Mouse (Mus musculus) stomach, embryonic 14.5 days (tissue): ENCODE results near the gene Taf13. TPM values are rescaled to one million over a fixed set of nuclear protein-coding genes. Genes with fewer than 3 reads are reported as not detected.
"Not testable (repeated sequence)": the region's sequence is repeated elsewhere in the genome, so short reads cannot be mapped to it uniquely, and the experiment has no call there.

Experiments
- ATAC-seq: fragments of 200-750 bp; cut with Nextera tagmentation; 2 replicates; pipeline ENCODE4 v1.8.0; 2017; ENCODE audit warnings: low read depth, moderate TSS enrichment; ENCODE audit not compliant: insufficient number of reproducible peaks, insufficient read depth, low FRiP score
- H3K27ac ChIP-seq: fragments of 300-500 bp; sonication (generic); 2 replicates; pipeline ENCODE4 v1.5.1; 2014; ENCODE audit warnings: mild to moderate bottlenecking, low read length, moderate library complexity, mixed read lengths
- H3K27me3 ChIP-seq: fragments of 300-500 bp; sonication (generic); 2 replicates; pipeline ENCODE4 v1.6.1; 2014; ENCODE audit warnings: low read length, control low read depth, mixed read lengths; ENCODE audit not compliant: control insufficient read depth, insufficient read depth
- H3K36me3 ChIP-seq: fragments of 300-500 bp; sonication (generic); 2 replicates; pipeline ENCODE4 v1.6.1; 2014; ENCODE audit warnings: mild to moderate bottlenecking, control low read depth, low read length, moderate library complexity, mixed read lengths; ENCODE audit not compliant: control insufficient read depth, insufficient read depth
- H3K4me1 ChIP-seq: fragments of 300-500 bp; sonication (generic); 2 replicates; pipeline ENCODE4 v1.6.1; 2014; ENCODE audit warnings: low read length, control low read depth, mixed read lengths; ENCODE audit not compliant: control insufficient read depth, insufficient read depth
- H3K4me2 ChIP-seq: fragments of 300-500 bp; sonication (generic); replicated peaks from 2 replicates; pipeline ENCODE4 v1.6.1; 2014; ENCODE audit warnings: low read depth, low read length, control low read depth
- H3K4me3 ChIP-seq: fragments of 300-500 bp; sonication (generic); 2 replicates; pipeline ENCODE4 v1.5.1; 2014; ENCODE audit warnings: low read depth, low read length, control low read depth
- H3K9ac ChIP-seq: fragments of 300-500 bp; sonication (generic); replicated peaks from 2 replicates; pipeline ENCODE4 v1.6.1; 2014; ENCODE audit warnings: low read depth, mild to moderate bottlenecking, control low read depth, low read length, moderate library complexity, mixed read lengths
- H3K9me3 ChIP-seq: fragments of 300-500 bp; sonication (generic); 2 replicates; pipeline ENCODE4 v1.6.1; 2016; ENCODE audit warnings: low read depth, low read length, control low read depth; ENCODE audit not compliant: control insufficient read depth
- WGBS: fragments of 180-500 bp; shearing (Covaris S2); extraction: QIAGEN DNeasy Blood & Tissue Kit; methylation state at CpG from one replicate; pipeline ENCODE4 v1.1.7; 2014; 5-methylcytosine and 5-hydroxymethylcytosine counted together
- polyA plus RNA-seq: library from polyadenylated mRNA; unstranded; fragments of >200 nt; fragmentation: Nextera tagmentation; extraction: Ambion mirVana; gene quantifications from 2 replicates; pipeline ENCODE4 v1.2.1, GENCODE M21; 2014

Gene Taf13
- polyA plus RNA-seq, 1 experiment from 2014 or later, result 44.5 TPM

DNA sequence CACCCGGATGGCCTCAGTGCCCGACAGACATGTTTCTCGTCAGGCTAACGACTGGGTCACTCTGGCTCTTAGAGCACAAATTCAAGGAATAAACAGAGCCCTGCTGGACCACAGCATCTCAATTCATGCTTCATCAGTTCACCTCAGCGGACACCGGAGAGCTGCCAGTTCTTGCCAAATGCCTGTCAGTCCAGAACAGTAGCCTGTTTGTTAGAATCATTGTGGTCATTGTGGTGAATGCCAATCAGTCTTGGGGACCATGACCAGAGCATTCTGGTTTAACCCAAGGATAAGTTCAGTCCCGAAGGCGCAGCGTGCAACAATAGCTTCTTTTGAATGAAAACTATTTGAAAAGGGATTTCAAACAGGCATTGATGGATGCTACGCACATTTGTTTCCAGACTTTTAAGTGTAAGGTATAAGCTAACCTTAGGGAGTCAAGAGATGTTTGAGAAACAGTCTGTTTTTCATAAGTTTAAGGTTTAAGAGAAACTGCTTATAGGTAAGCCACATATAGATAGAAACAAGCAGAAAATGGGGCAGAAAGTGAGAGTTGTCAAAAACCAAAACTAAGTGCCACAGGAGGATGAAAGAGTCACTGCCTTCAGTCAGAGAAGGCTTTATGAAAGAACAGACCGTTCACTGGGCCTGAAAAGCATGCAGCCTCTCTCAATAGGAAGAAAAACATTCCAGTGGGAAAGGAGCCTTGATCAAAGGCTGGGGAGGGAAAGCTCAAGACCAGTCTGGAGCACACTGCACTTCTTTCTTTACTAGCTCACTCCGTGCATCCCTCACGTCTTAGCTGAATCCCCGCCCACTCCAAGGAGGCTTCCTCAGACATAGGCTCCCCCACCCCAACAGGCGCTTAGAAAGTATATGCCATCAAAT, 3.3 kb upstream of the Taf13 start:
- Histone ChIP-seq H3K9ac (no peak overlapping the region), H3K4me2 (no peak overlapping the region), H3K4me3 (no peak overlapping the region), H3K36me3 (no peaks in the 10 kb centered on the region), H3K9me3 (no peaks in the 10 kb centered on the region), H3K4me1 (0 out of 2 replicates have a peak, but pooled peaks cover 2% of the 10 kb centered on the region), H3K27ac (peak overlapping the region; percentile 2; the same call in 1 of the 2 replicates), H3K27me3 (no peaks in the 10 kb centered on the region)
- ATAC-seq, result no peak
- WGBS, result 48% methylated on average over 15 of the region's 15 CpGs

DNA sequence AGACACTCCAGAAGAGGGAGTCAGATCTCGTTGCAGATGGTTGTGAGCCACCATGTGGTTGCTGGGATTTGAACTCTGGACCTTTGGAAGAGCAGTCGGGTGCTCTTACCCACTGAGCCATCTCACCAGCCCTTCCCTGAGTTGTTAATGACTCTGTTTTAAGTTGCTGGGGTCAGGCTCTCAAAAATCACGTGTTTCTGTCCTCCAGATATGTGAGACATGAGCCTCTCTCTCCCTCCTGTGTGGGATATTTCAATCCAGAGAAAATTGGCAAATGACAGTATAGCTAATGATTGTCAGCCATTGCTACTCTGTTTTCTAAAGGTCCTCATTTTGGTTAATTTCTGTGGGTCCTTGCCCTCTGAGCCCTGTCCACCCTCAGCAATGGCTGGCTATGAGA, 1.9 kb upstream of the Taf13 start:
- H3K36me3 ChIP-seq, ATAC-seq, H3K27me3 ChIP-seq, H3K4me2 ChIP-seq, H3K9me3 ChIP-seq, H3K4me1 ChIP-seq, H3K9ac ChIP-seq, H3K27ac ChIP-seq, H3K4me3 ChIP-seq: not testable (repeated sequence)
- 46% methylated on average over 3 of the region's 3 CpGs for WGBS

GRCm38 (mm10) chr3:108570813-108571212, 685 bp upstream of the Taf13 start:
- peak overlapping the region; percentile 59; the same call in 1 of the 2 replicates for H3K4me2 ChIP-seq
- H3K4me3 ChIP-seq, result no peak overlapping the region

GRCm38 (mm10) chr3:108572309-108573010, 962 bp downstream of the Taf13 start:
- Histone ChIP-seq H3K9me3 (no peaks in the 10 kb centered on the region), H3K27me3 (no peaks in the 10 kb centered on the region), H3K9ac (peak overlapping the region; percentile 49; the same call in 1 of the 2 replicates), H3K4me1 (0 out of 2 replicates have a peak, but pooled peaks cover 2% of the 10 kb centered on the region), H3K36me3 (no peaks in the 10 kb centered on the region), H3K4me3 (peak overlapping the region; percentile 50), H3K4me2 (peak overlapping the region; percentile 59), H3K27ac (no peak overlapping the region)
- 52% methylated on average over 18 of the region's 18 CpGs for WGBS
- ATAC-seq, result no peak

More at GRCm38 (mm10) chr3:108570813-108571212, 685 bp upstream of the Taf13 start:
- no peak overlapping the region for H3K27ac ChIP-seq
- H3K9me3 ChIP-seq, result no peaks in the 10 kb centered on the region
- H3K36me3 ChIP-seq, result no peaks in the 10 kb centered on the region
- H3K4me1 ChIP-seq, result 0 out of 2 replicates have a peak, but pooled peaks cover 2% of the 10 kb centered on the region
- H3K9ac ChIP-seq, result no peak overlapping the region
- H3K27me3 ChIP-seq, result no peaks in the 10 kb centered on the region
- no peak for ATAC-seq
- WGBS, result 85% methylated on average over 14 of the region's 14 CpGs

- H3K27me3 ChIP-seq, result no peaks in the 10 kb centered on the region
- WGBS, result 90% methylated on average over 5 of the region's 5 CpGs
- H3K4me3 ChIP-seq, result no peak overlapping the region
- no peak overlapping the region for H3K4me2 ChIP-seq
- H3K9me3 ChIP-seq, result no peaks in the 10 kb centered on the region
- no peak overlapping the region for H3K9ac ChIP-seq
- H3K4me1 ChIP-seq, result 0 out of 2 replicates have a peak, but pooled peaks cover 2% of the 10 kb centered on the region
- H3K27ac ChIP-seq, result no peak overlapping the region
- no peak for ATAC-seq
- H3K36me3 ChIP-seq, result 0 out of 2 replicates have a peak, but pooled peaks cover 1% of the 10 kb centered on the region
Observed at GRCm38 (mm10) chr3:108574018-108574417, 2.5 kb downstream of the Taf13 start.

GRCm38 (mm10) chr3:108584580-108584979, 13.1 kb downstream of the Taf13 start:
- H3K9me3 ChIP-seq, result no peaks in the 10 kb centered on the region
- ATAC-seq, result no peak
- 75% methylated on average over 4 of the region's 4 CpGs for WGBS

GRCm38 (mm10) chr3:108588446-108588845, 16.9 kb downstream of the Taf13 start:
- 51% methylated on average over 2 of the region's 2 CpGs for WGBS
- ATAC-seq, result no peak
- peaks cover 7% of the 10 kb centered on the region; the same call in 1 of the 2 replicates for H3K4me1 ChIP-seq
- H3K4me3 ChIP-seq, result no peak overlapping the region
- H3K27me3 ChIP-seq, result no peaks in the 10 kb centered on the region
- H3K36me3 ChIP-seq, result no peaks in the 10 kb centered on the region
- no peaks in the 10 kb centered on the region for H3K9me3 ChIP-seq
- no peak overlapping the region for H3K4me2 ChIP-seq
- no peak overlapping the region for H3K27ac ChIP-seq
- no peak overlapping the region for H3K9ac ChIP-seq

More at GRCm38 (mm10) chr3:108584580-108584979, 13.1 kb downstream of the Taf13 start:
- H3K27me3 ChIP-seq, result no peaks in the 10 kb centered on the region
- no peak overlapping the region for H3K9ac ChIP-seq
- no peaks in the 10 kb centered on the region for H3K36me3 ChIP-seq
- no peak overlapping the region for H3K27ac ChIP-seq
- no peak overlapping the region for H3K4me3 ChIP-seq
- H3K4me2 ChIP-seq, result no peak overlapping the region
- H3K4me1 ChIP-seq, result no peaks in the 10 kb centered on the region

- H3K4me2 ChIP-seq, result peak within 1 kb of the TSS; percentile 95
- 5% methylated on average over 44 of the region's 44 CpGs for WGBS
- peak; percentile 100 for ATAC-seq
- H3K4me3 ChIP-seq, result peak within 1 kb of the TSS; percentile 55
- no peaks in the 10 kb centered on the region for H3K27me3 ChIP-seq
- H3K36me3 ChIP-seq, result no peaks in the 10 kb centered on the region
- H3K9me3 ChIP-seq, result no peaks in the 10 kb centered on the region
- peaks cover 7% of the 10 kb centered on the region; the same call in 1 of the 2 replicates for H3K4me1 ChIP-seq
- peak within 1 kb of the TSS; percentile 43 for H3K9ac ChIP-seq
- H3K27ac ChIP-seq, result peak within 1 kb of the TSS; percentile 71
Observed at GRCm38 (mm10) chr3:108590786-108591529, 19.5 kb downstream of the Taf13 start, which contains the start of gene Wdr47. Gene Wdr47 (plus strand): TSS chr3:108591279.
